Mouse (Mus musculus): ENCODE results near the gene Stard9.

DNA sequence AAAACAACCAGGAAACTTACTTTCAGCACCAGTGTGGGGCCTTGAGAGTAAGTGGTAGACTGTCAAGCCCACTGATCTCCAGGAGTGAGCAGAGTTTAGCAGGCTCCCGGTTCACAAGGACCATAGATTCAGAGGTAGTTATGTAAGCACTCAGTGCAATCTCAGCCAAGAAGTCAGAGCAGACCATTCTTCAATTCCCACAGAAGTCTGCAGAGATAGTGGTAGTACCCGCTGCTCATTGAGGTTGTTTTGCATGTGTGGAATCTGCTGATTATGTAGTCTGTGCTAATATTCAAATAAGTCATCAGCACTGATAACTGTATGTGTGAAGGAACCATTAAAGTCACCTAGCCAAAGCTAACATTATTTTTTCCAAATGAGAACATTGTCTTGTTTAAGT, 1.7 kb downstream of the Stard9 start:
- no peak for TF ChIP-seq POLR2A (IDR thresholded peaks at IDR 0.05; ENCODE audit: control insufficient read depth in 1 of 2, insufficient read depth in 1 of 2, low read depth in 1 of 2, low read length in 2 of 2, poor library complexity in 1 of 2)
- TF ChIP-seq CTCF (IDR thresholded peaks at IDR 0.05 in 2 of 3, conservative IDR thresholded peaks at IDR 0.05 in 1 of 3; ENCODE audit: control insufficient read depth in 1 of 3, insufficient read depth in 1 of 3, low read depth in 2 of 3, low read length in 3 of 3, poor library complexity in 1 of 3, severe bottlenecking in 1 of 3) = no peak
- no peak for TF ChIP-seq ELF1 (IDR thresholded peaks at IDR 0.05; ENCODE audit: low read depth, low read length)
